ENCODE assay signal across 6 mouse cellular contexts in the genomic region with DNA sequence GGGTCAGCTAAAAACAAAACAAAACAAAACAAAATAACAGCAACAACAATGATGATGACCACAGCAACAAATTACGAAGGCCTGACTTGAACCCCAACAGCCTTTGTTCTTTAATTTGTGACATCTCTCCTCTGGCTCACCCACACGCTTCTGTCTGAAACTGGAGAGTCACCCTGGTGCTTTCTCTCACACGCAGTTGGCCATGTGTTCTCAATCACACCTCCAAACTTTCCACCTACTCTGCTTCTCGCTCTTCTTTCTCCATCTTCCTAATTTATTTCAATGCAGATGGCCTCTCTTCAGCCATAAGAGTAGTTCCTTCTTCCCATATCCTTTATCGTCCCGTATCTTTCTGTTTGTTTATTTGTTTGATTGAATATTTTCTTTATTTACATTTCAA. TPM values are rescaled to one million over a fixed set of nuclear protein-coding genes. Genes with fewer than 3 reads are reported as not detected.
"Had no signal": no experiment of that assay in that cellular context is flagged by ENCODE, and none has a peak within 500 bp of the region (broad histone marks: within the 10 kb centered on the region; RNA-seq: fewer than 3 reads in every experiment).

No protein-coding gene starts in this region.

- DNase-seq: kidney, adult 18-20 months; kidney, postnatal 14 days; lung, adult 18-20 months; thymus, adult 18-20 months; thymus, postnatal 14 days had no signal

RNA-seq across cellular contexts. Expression of gene Syt1, which starts 45.7 kb away (rescaled TPM):
- total RNA-seq: megakaryocyte-erythroid progenitor cell, adult 5-6 weeks had no signal
